Mouse (Mus musculus) thymus, adult 18-20 months (tissue): ENCODE data around the gene Tspan8.

Experiments
- DNase-seq, 2 experiments: peaks; one replicate each; pipeline ENCODE4 v3.0.0; 2022; ENCODE audit warnings: mixed read lengths in 2 of 2

The Tspan8 gene

DNA sequence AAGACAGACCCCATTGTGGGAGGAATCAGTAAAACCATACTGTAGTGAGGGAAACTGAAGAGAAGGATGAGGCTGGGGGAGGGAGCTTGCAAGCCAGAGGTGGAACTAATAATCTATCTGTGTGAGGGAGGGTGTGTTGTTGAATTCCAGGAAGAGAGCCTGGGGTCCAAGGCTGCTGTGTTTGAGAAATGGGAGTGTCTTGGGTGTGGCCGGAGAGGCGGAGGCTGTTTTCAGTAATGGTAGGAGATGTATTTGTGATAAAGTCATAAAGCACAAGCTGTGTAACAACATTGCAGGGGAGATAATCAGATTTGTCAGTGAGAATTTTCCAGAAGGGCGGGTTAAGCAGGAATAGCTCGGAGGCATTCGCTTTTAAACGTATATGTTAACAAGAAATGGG, 17.4 kb downstream of the Tspan8 start:
- DNase-seq, result no peak

DNA sequence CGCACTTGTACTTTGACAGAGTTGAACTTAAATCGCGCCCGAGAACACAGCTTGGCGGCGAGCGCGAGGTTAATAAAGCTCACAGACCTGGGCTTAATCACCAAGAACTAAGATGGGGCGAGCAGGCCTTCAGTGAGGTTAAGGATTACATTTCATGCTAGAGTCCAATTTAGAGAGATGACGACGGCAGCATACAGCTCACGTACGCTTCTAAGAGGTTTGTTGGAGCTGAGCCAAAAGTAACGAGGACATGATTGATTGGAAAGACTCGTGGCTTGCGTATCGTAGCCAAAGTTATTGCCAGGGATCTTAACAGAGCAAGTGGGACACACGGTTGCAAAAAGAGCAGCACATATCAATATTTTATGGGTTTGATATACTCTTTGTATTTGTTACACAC, 30.3 kb downstream of the Tspan8 start:
- no peak for DNase-seq

DNA sequence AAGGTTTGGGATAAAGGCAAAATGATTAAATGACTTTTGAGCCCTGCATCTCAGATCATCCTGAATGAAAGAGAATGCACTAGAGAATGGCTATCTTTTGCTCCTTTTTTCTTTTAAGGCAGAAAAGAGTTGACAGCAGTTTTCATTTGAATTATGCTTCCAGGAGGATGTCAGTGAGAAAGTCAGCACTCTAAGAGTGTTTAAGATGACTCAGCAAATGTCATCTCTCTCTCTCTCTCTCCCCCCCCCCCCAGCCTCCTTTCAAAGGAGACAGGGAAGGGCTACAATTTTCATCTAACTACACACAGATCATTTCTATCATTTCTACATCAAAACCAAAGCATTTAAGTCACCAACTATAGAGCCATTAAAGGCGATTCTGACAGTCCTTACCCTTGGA, 31.9 kb downstream of the Tspan8 start:
- no peak for DNase-seq

DNA sequence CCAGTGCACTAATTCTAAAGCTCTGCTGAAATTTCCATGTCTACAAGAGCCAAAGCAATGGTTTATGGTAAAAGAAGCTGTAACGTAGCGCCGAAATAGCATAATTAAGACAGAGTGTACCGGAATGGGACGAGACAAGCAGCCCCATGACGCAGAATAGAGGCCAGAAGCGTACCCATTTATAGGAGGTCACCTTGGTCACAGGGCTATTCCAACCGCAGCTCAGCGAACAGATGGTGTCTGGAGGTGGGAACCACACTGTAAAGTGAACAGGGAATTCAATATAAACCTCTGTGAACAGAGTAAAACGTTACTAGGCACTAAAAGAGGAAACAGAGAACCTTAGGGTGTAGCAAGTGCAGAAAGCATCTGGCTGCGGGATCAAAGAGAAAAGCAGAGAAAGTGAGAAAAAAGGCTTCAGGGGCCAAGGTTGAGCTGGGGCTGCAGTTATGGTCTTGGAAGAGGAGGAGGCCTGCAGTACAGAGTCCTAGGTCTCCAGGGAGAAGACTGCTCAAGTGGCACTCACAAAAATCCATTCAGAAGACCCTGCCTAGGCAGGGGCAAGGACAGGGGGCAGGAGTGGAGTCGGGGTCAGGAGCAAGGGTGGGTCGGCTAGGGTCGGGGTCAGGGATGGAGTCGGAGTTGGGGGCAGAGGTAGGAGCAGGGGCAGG, 43.7 kb downstream of the Tspan8 start:
- DNase-seq, result no peak

DNA sequence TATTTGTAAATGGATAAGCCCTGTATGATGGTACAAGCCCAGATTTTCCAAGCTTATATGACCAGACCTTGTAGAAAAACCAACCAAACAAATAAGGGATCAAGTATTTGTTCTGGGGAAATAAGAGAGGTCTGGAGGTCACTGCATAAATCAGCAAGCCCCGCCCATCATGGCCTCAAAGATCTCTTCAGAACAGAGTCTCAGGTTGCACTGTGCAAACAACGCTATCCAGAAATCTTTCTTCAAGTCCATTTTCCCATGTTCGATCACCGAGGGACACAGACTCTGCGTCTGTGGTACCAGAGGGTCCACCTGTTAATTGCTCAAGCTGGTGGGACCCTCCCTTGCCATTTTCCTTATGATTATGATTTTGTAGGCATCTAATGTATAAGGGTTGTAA, 45.3 kb downstream of the Tspan8 start:
- DNase-seq, result no peak

DNA sequence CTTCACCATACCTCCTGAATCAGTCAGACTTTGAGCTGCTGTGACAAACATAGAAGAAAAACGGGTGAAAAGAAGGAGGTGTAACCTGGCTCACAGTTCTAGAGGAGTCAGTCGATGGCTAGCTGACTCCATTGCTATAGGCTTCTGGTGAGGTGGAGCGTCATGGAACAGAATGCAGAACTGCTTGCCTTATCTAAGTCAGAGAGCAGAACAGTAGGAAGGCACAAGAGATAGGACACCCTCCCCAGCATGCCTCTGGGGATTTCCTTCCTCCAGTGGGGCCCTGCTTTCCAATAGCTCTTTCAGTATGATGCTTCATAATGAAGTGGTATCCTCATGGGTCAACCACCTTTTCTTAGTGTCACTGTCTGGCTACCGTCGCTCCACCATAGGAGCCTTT, 66.1 kb downstream of the Tspan8 start:
- no peak for DNase-seq

DNA sequence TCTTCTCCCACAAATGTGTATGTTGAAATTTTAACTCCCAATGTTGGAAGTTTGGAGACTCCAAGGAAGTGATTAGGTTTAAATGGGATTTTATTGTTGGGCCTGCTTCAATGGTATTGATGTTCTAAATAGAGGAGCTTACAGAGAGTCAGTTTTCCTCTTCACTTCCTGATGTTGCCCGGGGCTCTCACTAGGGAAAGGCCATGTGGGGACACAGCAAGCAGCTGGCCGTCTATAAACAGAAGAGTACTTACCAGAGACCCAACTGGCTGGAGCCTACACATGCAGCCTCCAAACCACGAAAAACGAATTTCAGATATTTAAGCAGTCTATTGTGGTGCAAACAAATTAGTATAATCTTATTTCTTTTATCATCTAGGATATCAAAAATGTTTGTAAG, 75.3 kb downstream of the Tspan8 start:
- DNase-seq, result no peak

DNA sequence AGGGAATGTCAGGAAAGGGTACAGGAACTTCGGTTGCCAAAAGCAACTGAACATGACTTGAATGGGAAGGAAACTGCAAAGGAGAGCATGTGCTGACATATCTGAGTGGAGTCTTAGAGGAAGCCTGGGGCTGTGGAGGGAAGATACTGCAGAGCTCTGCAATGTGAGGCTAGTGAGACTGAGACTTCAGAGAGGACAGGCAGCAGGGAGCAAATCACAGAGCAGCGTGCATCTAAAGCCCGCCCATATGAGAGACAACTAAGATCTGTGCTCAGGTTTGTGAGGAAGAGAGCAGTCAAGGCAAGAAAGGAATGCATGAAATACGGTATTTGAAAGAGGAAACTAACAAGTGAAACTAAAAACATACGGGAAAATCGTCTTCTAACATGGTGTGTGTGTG, 76.3 kb downstream of the Tspan8 start:
- DNase-seq, result no peak

DNA sequence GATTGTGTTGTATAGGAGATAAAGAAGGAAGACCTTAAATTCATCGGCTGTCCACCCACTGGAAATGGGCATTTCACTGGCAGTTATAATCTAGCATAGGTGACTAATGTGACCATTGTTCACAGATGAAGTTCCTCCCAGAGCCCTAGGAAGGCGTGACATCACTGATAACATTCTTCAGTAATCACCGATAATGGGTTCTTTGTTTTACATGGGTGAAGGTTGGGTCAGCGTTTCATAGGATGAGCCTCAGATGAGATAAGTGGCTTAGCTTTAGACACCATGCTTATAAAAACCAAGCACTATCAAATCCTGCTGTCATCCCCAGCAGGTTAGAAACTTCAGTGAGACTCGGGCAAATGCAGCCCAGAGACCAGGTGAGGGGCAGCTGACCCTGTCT, 77.4 kb downstream of the Tspan8 start:
- DNase-seq, result no peak

DNA sequence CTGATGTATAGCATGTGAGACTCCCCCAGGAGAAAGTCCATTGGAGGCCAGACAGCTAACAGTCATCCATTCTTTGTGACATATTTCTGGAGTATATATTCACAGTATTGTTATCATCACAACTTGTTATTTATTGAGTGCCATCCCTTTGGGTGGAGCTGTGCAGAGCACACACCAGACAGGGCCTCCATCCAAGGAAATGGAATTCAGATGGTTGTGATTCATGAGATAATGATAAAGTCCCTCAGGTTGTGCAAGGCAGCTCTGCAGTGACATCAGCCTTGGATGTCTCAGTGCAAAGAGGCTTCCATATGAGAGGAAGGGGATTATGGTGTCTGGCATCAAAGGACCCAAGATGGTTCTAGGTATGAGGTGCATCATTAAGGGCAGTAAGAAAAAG, 80.1 kb downstream of the Tspan8 start:
- no peak for DNase-seq

DNA sequence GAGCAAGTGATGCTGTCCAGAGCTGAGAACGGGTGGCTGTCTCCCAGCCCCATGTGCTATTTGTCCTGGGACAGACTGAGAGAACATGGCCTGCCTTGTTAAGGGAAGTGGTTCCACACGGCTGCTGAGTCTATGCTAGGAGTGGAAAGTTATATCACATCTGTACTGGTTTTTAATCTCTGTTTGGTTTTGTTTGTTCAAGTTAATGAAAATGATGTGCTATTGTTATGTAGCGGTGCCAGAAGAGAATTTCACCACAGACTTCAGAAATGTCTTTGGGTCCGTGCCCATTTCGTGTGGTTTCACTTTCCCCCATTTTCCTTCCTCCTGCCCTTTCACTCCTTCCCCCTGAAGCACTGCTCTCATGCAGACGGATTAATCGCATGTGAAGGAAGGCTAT, 80.6 kb downstream of the Tspan8 start:
- no peak for DNase-seq
